Mouse (Mus musculus): Measurements from ENCODE around the gene Fgf4.

DNA sequence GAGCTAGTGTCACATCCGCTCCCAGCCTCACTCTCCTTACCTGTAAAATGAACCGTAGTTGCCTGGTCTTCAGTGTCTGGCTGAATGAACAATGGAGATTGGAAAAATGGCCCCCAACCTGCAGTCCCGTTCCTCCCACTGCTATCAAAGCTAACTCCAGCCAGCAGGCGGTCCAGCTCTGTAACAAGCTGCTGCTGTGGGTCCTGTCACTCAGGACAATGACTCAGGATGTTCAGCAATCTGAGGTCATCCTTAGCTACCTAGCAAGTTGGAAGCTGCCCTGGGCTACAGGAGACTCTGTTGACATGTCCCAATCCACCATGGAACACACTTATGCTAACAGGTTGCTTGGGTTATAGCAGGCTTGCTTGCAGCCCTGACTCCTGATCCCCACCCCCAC is 26.0 kb downstream of the Fgf4 start:
- TF ChIP-seq CTCF (IDR thresholded peaks at IDR 0.05; ENCODE audit: borderline replicate concordance, insufficient read depth, low read length): no peak
- no peak for TF ChIP-seq POLR2A (IDR thresholded peaks at IDR 0.05; ENCODE audit: low read depth, low read length)
